Mouse (Mus musculus): ENCODE measurements around the gene Lrp1.
A peak's percentile ranks its signal among the peaks of the same experiment; 100 is the strongest.

Gene Lrp1

GRCm38 (mm10) chr10:127614236-127615033, 6.5 kb downstream of the Lrp1 start:
- DNase-seq (ENCODE audit: low spot score) = no peak

GRCm38 (mm10) chr10:127612079-127612775, 8.7 kb downstream of the Lrp1 start:
- no peak for DNase-seq (ENCODE audit: low spot score)

GRCm38 (mm10) chr10:127610066-127610415, 10.9 kb downstream of the Lrp1 start:
- DNase-seq (ENCODE audit: low spot score) = no peak

GRCm38 (mm10) chr10:127609415-127610065, 11.4 kb downstream of the Lrp1 start:
- no peak for DNase-seq (ENCODE audit: low spot score)

- DNase-seq (ENCODE audit: low spot score) = no peak
These were observed 13.9 kb downstream of the Lrp1 start for GRCm38 (mm10) chr10:127607059-127607458.

- DNase-seq (ENCODE audit: low spot score) = no peak
These were observed 15.2 kb downstream of the Lrp1 start for GRCm38 (mm10) chr10:127605756-127606155.

- no peak for DNase-seq (ENCODE audit: low spot score)
These were observed 15.7 kb downstream of the Lrp1 start for GRCm38 (mm10) chr10:127605251-127605547.

GRCm38 (mm10) chr10:127604465-127605250, 16.3 kb downstream of the Lrp1 start:
- no peak for DNase-seq (ENCODE audit: low spot score)

- DNase-seq (ENCODE audit: low spot score) = no peak
These were observed 17.2 kb downstream of the Lrp1 start for GRCm38 (mm10) chr10:127603437-127604371.

GRCm38 (mm10) chr10:127602194-127602593, 18.8 kb downstream of the Lrp1 start:
- DNase-seq (ENCODE audit: low spot score) = no peak

GRCm38 (mm10) chr10:127599779-127600541, 21.0 kb downstream of the Lrp1 start:
- peak; percentile 86 for DNase-seq (ENCODE audit: low spot score)

GRCm38 (mm10) chr10:127599252-127599651, 21.7 kb downstream of the Lrp1 start:
- DNase-seq (ENCODE audit: low spot score) = no peak

GRCm38 (mm10) chr10:127598607-127599006, 22.3 kb downstream of the Lrp1 start:
- no peak for DNase-seq (ENCODE audit: low spot score)

- DNase-seq (ENCODE audit: low spot score) = no peak
These were observed 23.5 kb downstream of the Lrp1 start for GRCm38 (mm10) chr10:127597311-127597901.

GRCm38 (mm10) chr10:127596321-127596941, 24.5 kb downstream of the Lrp1 start:
- DNase-seq (ENCODE audit: low spot score) = peak; percentile 62

GRCm38 (mm10) chr10:127594930-127595715, 25.8 kb downstream of the Lrp1 start:
- DNase-seq (ENCODE audit: low spot score) = no peak

GRCm38 (mm10) chr10:127594405-127594804, 26.5 kb downstream of the Lrp1 start:
- peak; percentile 49 for DNase-seq (ENCODE audit: low spot score)

- no peak for DNase-seq (ENCODE audit: low spot score)
These were observed 28.1 kb downstream of the Lrp1 start for GRCm38 (mm10) chr10:127592850-127593249.

- DNase-seq (ENCODE audit: low spot score) = no peak
These were observed 28.5 kb downstream of the Lrp1 start for GRCm38 (mm10) chr10:127592423-127592822.
